Mouse (Mus musculus): ENCODE measurements at regions not wholly inside any gene's neighbourhood (a gene's known extent, or its start where the extent isn't known, plus 50 kb on each side); places are given as distances from the start of the nearest gene placed in this dataset.

DNA sequence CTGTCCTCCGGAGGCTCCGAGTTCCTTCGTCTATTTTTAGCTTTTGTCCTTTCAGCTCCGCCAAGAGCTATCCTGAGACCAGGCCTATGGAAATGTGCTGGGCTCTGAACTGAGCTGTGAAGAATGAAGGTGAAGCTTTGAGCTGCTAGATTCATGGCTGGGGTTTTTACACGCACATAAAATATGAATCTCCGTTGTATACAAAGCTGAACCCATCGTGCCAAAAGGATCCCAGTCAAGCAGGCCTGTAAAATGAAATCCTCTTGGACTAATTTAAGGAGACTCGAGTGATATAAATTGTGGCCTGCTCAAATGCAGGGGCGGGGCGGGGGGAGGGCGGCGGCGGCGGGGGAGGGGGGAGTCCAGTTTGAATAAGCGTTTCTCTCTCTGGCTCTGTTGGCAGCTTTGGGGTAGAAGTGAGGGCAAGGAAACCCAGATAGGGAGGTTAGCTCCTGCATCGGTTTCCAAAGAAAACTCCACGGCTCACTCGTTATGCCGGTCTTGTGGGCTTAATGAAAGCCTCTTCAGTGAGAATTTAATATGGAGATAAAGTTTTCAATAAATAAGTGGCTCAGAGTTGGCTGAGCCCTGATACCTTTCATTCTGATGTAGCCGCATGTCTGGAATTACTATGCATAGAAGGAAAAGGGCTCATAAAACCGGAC, 277.1 kb upstream of the Pbx1 start:
- H3K9ac ChIP-seq (ENCODE audit: low read depth, low read length) = no peak overlapping the region
- no peaks in the 10 kb centered on the region for H3K4me1 ChIP-seq (replicated peaks; ENCODE audit: control insufficient read depth, insufficient read depth, low read length)
- no peak overlapping the region for H3K27ac ChIP-seq (ENCODE audit: low read depth, low read length)
- no peaks in the 10 kb centered on the region for H3K36me3 ChIP-seq (ENCODE audit: control insufficient read depth, insufficient read depth, low read length)
- no peak overlapping the region for H3K4me3 ChIP-seq (ENCODE audit: low read depth, low read length)
- H3K27me3 ChIP-seq (ENCODE audit: control insufficient read depth, insufficient read depth, low read length) = no peaks in the 10 kb centered on the region
- no peak for ATAC-seq (ENCODE audit: low FRiP score)
- H3K9me3 ChIP-seq (ENCODE audit: control insufficient read depth, low read length) = no peaks in the 10 kb centered on the region
- H3K4me2 ChIP-seq (replicated peaks; ENCODE audit: low read depth, low read length) = no peak overlapping the region
- peak; percentile 37 for DNase-seq (ENCODE audit: low spot score)
- WGBS = 27% methylated on average over 21 of the region's 21 CpGs

DNA sequence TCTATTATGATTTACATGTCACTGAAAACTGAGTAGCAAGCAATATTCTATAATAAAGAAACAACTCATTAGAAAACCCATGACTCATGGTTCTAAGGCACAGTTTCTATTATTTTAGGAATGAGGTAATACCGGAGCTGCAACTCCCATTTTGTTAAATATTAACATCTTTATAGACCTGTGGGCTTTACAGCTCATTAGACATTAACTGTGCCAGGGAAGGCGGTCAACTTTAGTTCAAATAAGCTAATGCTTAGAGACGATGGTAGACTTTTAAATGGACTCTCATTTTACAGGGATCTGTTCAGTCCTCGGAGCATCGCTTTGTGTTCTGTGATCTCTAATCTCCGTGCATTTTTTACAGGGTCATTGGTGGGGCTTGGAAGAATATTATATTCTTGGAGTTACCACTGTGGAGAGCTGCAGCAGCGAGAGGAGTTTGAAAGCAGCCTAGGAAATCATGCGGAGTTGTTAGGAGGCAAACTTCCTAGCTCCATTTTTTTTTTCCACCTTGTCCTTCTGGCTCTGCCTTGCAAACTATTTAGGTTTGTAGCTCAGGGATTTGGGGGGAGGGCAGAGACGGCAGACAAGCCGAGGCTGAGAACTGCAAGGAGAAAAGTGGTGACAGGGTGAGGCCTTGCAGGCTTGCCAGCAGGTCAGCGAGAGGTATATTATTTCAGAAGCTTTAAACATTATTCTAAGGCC, 276.2 kb upstream of the Pbx1 start:
- Histone ChIP-seq H3K9ac (ENCODE audit: low read depth, low read length) (no peak overlapping the region), H3K4me2 (replicated peaks; ENCODE audit: low read depth, low read length) (no peak overlapping the region), H3K27ac (ENCODE audit: low read depth, low read length) (no peak overlapping the region), H3K36me3 (ENCODE audit: control insufficient read depth, insufficient read depth, low read length) (no peaks in the 10 kb centered on the region), H3K9me3 (ENCODE audit: control insufficient read depth, low read length) (no peaks in the 10 kb centered on the region), H3K4me3 (ENCODE audit: low read depth, low read length) (no peak overlapping the region), H3K27me3 (ENCODE audit: control insufficient read depth, insufficient read depth, low read length) (no peaks in the 10 kb centered on the region), H3K4me1 (replicated peaks; ENCODE audit: control insufficient read depth, insufficient read depth, low read length) (no peaks in the 10 kb centered on the region)
- DNase-seq (ENCODE audit: low spot score) (peak; percentile 23), ATAC-seq (ENCODE audit: low FRiP score) (no peak)
- 32% methylated on average over 11 of the region's 11 CpGs for WGBS

DNA sequence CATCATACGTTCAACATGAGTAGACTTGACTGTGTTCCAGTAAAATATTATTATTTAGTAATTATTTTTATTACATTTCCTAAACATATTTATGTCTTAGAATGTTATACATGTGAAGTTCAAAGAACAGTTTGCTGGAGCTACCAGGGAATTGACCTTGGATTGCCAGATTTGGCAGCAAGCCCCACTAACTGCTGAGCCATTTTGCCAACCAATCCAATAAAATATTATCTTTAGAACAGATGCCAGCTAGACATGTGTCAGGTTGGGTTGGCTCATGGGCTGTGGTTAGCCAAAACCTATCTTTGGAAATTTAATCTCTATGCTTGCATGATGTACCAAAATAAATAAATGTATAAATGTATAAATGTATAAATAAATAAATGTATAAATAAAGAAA, 265.3 kb upstream of the Pbx1 start:
- Histone ChIP-seq H3K27me3 (ENCODE audit: control insufficient read depth, insufficient read depth, low read length) (no peaks in the 10 kb centered on the region), H3K4me2 (replicated peaks; ENCODE audit: low read depth, low read length) (no peak overlapping the region), H3K9me3 (ENCODE audit: control insufficient read depth, low read length) (no peaks in the 10 kb centered on the region), H3K4me3 (ENCODE audit: low read depth, low read length) (no peak overlapping the region), H3K9ac (ENCODE audit: low read depth, low read length) (no peak overlapping the region), H3K4me1 (replicated peaks; ENCODE audit: control insufficient read depth, insufficient read depth, low read length) (no peaks in the 10 kb centered on the region), H3K36me3 (ENCODE audit: control insufficient read depth, insufficient read depth, low read length) (no peaks in the 10 kb centered on the region), H3K27ac (ENCODE audit: low read depth, low read length) (no peak overlapping the region)
- WGBS = 94% methylated on average over 1 of the region's 1 CpGs
- ATAC-seq (ENCODE audit: low FRiP score) (no peak), DNase-seq (ENCODE audit: low spot score) (no peak)

DNA sequence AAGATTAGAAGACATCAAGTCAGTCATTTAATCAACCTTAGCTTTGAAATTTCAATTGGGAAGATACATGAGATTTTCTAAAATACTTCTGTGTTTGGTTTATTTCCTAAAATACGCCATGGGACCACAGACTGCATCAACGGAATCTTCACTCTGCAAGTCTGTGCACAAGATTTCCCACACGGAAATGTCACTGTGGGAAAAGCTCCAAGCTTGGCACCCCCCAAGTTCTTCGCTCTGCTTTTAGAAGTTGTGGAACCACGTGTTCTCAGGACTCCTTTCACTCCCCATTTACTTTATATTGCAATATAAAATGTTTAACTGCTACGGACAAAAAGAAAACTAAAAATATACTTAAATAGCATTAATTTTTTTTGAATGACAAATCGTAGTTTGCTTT, 254.8 kb upstream of the Pbx1 start:
- DNase-seq (ENCODE audit: low spot score) (no peak), ATAC-seq (ENCODE audit: low FRiP score) (no peak)
- Histone ChIP-seq H3K27me3 (ENCODE audit: control insufficient read depth, insufficient read depth, low read length) (no peaks in the 10 kb centered on the region), H3K4me3 (ENCODE audit: low read depth, low read length) (no peak overlapping the region), H3K4me2 (replicated peaks; ENCODE audit: low read depth, low read length) (no peak overlapping the region), H3K4me1 (replicated peaks; ENCODE audit: control insufficient read depth, insufficient read depth, low read length) (no peaks in the 10 kb centered on the region), H3K9me3 (ENCODE audit: control insufficient read depth, low read length) (no peaks in the 10 kb centered on the region), H3K27ac (ENCODE audit: low read depth, low read length) (no peak overlapping the region), H3K36me3 (ENCODE audit: control insufficient read depth, insufficient read depth, low read length) (no peaks in the 10 kb centered on the region), H3K9ac (ENCODE audit: low read depth, low read length) (no peak overlapping the region)
- WGBS = 89% methylated on average over 7 of the region's 7 CpGs

DNA sequence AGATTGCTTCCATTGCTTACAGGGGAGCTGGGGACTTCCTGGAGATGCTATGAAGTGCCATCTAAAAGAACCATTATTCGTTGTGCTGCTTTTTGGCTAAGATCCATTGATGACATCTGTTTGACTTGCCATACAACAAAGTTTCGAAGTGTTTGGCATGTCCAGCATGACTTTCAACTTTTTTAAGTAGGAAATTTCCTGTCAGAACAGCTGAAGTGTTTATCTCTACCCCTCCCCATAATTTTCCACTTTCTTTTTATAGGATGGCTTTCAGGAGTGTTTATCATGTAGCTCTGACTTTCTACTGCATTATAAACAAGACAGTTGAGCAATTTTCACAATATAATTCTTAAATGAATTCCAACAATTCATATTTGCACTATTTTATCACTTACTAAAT, 253.1 kb upstream of the Pbx1 start:
- no peaks in the 10 kb centered on the region for H3K4me1 ChIP-seq (replicated peaks; ENCODE audit: control insufficient read depth, insufficient read depth, low read length)
- no peaks in the 10 kb centered on the region for H3K36me3 ChIP-seq (ENCODE audit: control insufficient read depth, insufficient read depth, low read length)
- H3K9ac ChIP-seq (ENCODE audit: low read depth, low read length) = no peak overlapping the region
- no peak for DNase-seq (ENCODE audit: low spot score)
- no peak for ATAC-seq (ENCODE audit: low FRiP score)
- no peak overlapping the region for H3K4me3 ChIP-seq (ENCODE audit: low read depth, low read length)
- H3K27me3 ChIP-seq (ENCODE audit: control insufficient read depth, insufficient read depth, low read length) = no peaks in the 10 kb centered on the region
- H3K4me2 ChIP-seq (replicated peaks; ENCODE audit: low read depth, low read length) = no peak overlapping the region
- no peak overlapping the region for H3K27ac ChIP-seq (ENCODE audit: low read depth, low read length)
- no peaks in the 10 kb centered on the region for H3K9me3 ChIP-seq (ENCODE audit: control insufficient read depth, low read length)
- 81% methylated on average over 2 of the region's 2 CpGs for WGBS

DNA sequence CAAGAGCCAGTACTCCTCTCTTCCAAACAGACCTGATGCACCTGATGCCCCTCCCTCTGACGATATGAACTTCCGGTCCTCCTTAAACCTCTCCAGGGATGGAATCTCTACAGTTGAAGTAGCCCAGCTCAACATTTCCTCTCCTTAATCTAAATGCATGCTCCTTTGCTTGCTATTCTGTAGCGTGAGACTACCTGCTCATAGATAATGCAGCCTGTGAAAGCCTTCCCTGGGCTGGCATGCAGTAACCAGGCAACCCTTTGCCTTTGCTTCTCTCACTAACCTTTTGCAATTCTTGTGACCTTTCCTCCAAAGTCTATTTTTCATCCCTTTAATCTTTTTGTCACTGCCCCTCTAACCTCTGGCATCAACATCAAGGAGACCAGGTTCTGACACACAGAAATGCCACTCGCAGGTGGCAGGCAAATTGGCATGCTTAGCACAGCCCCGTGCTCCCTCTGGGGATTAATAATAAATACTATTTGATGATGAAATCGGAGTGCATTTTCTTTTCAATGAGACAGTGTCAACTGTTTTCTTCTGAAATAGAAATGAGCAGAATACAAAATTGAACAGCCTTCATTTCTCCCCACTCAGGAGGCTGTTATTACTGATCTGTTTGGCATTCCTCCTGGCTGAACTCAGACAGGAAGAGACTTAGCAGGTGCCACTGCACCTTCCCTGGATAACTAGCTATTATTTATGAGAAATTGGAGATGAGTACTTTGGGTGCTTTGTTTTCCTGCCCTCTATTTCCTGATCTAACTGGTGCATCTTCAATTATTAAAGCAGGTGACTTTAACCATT, 249.8 kb upstream of the Pbx1 start:
- Histone ChIP-seq H3K4me1 (replicated peaks; ENCODE audit: control insufficient read depth, insufficient read depth, low read length) (no peaks in the 10 kb centered on the region), H3K36me3 (ENCODE audit: control insufficient read depth, insufficient read depth, low read length) (no peaks in the 10 kb centered on the region), H3K4me3 (ENCODE audit: low read depth, low read length) (no peak overlapping the region), H3K9ac (ENCODE audit: low read depth, low read length) (no peak overlapping the region), H3K27ac (ENCODE audit: low read depth, low read length) (no peak overlapping the region), H3K9me3 (ENCODE audit: control insufficient read depth, low read length) (no peaks in the 10 kb centered on the region), H3K27me3 (ENCODE audit: control insufficient read depth, insufficient read depth, low read length) (no peaks in the 10 kb centered on the region), H3K4me2 (replicated peaks; ENCODE audit: low read depth, low read length) (no peak overlapping the region)
- WGBS = 84% methylated on average over 6 of the region's 6 CpGs
- DNase-seq (ENCODE audit: low spot score) (no peak), ATAC-seq (ENCODE audit: low FRiP score) (no peak)

DNA sequence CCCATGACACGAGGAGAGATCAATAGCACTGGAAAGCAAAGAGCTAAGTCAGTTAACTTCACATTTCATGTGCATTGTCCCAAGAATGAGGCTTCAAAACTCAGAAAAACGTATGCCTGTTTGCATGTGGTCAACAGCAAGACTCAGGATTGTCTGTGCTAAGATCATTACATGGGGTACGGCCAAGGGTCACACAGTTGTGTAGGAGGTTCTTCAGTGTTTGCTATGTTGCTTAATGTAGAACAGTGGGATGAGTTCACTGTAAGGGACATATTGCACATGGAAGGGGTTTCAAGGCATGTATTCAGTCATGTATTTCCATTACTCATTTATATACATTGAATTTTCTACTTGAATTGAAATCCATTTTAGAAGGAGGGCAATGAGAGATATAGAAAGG, 248.6 kb upstream of the Pbx1 start:
- H3K4me2 ChIP-seq (replicated peaks; ENCODE audit: low read depth, low read length) = no peak overlapping the region
- no peaks in the 10 kb centered on the region for H3K4me1 ChIP-seq (replicated peaks; ENCODE audit: control insufficient read depth, insufficient read depth, low read length)
- no peak overlapping the region for H3K4me3 ChIP-seq (ENCODE audit: low read depth, low read length)
- DNase-seq (ENCODE audit: low spot score) = no peak
- WGBS = 86% methylated on average over 3 of the region's 3 CpGs
- no peak overlapping the region for H3K9ac ChIP-seq (ENCODE audit: low read depth, low read length)
- no peaks in the 10 kb centered on the region for H3K9me3 ChIP-seq (ENCODE audit: control insufficient read depth, low read length)
- no peaks in the 10 kb centered on the region for H3K36me3 ChIP-seq (ENCODE audit: control insufficient read depth, insufficient read depth, low read length)
- no peaks in the 10 kb centered on the region for H3K27me3 ChIP-seq (ENCODE audit: control insufficient read depth, insufficient read depth, low read length)
- no peak overlapping the region for H3K27ac ChIP-seq (ENCODE audit: low read depth, low read length)
- no peak for ATAC-seq (ENCODE audit: low FRiP score)

DNA sequence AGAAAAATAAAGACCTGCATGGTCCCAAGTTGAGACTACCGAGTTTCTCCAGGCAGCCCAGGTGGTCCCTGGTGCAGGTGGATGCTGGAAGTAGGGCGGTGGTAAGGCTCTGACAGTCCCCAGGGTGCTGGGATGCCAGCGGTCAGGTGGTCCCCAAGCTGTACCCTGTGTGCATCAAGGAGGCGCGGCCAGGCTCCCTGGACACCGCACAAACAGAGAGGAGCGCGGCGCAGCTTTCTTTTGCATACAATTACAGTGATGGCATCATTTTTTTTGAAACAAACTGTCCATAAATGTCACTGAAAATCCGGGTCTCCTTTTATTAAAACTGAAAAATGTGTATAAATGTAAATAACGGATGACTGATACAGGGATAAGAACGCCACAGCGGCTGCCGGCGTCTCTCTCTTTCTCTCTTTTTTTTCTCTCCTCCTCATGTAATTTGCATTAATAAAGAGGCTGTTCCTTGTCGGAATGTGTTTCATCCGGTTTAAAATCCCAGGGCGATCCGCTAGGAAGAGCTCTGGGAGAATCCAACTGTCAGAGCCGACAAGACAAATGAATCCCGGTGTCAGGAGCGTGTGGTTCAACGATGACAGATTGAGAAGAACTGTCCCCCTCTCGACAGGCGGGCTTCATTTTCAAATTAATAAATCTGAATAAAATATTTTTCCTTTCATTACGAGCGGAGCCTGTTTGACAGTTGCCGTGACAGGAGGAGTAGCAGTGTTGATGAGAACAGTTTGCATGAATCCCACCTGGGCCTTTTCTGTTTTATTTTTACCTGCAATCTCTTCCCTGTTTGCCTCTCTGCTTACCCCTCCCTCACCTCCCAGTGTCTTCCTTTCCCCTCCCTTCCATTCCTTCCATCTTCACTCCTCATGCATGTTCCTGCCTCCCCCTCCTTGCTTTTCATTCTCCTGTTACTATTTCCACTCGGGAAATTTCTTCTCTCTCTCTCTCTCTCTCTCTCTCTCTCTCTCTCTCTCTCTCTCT, 244.6 kb upstream of the Pbx1 start:
- Histone ChIP-seq H3K27me3 (ENCODE audit: control insufficient read depth, insufficient read depth, low read length) (no peaks in the 10 kb centered on the region), H3K9ac (ENCODE audit: low read depth, low read length) (no peak overlapping the region), H3K4me3 (ENCODE audit: low read depth, low read length) (0 out of 2 replicates have a peak overlapping the region, but pooled peaks have one; percentile 1), H3K4me1 (replicated peaks; ENCODE audit: control insufficient read depth, insufficient read depth, low read length) (no peaks in the 10 kb centered on the region), H3K4me2 (replicated peaks; ENCODE audit: low read depth, low read length) (peak overlapping the region; percentile 24), H3K9me3 (ENCODE audit: control insufficient read depth, low read length) (no peaks in the 10 kb centered on the region), H3K27ac (ENCODE audit: low read depth, low read length) (no peak overlapping the region), H3K36me3 (ENCODE audit: control insufficient read depth, insufficient read depth, low read length) (no peaks in the 10 kb centered on the region)
- DNase-seq (ENCODE audit: low spot score) (peak; percentile 27), ATAC-seq (ENCODE audit: low FRiP score) (peak; percentile 84)
- 44% methylated on average over 29 of the region's 29 CpGs for WGBS
